17 mouse cellular contexts compared by ENCODE assay signal in the genomic region with DNA sequence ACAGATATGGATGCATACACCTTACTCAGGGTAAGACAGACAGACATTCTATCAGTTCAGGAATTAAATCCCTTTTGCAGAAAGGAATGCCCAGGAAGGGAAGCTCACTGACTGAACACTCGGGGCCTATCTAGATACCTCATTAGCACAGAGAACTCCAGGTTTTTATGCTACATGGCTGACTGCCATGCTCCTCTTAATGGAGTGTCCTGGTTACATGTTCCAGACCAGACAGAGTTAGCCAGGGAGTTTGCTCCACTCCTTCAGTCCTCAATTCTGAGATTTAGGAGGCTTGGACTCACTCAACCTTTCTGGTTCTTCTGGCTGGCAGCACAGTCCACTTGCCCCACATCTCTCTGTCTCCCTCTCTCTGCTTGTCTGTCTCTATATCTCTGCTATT.
DNase-seq lines count a peak whose midpoint lies in the region; ATAC-seq and TF ChIP-seq lines count a peak whose summit lies in the region.
"Had no signal": no experiment of that assay in that cellular context is flagged by ENCODE, and none has a peak within 500 bp of the region (broad histone marks: within the 10 kb centered on the region; RNA-seq: fewer than 3 reads in every experiment).

No protein-coding gene starts in this region.

- no peak overlapping the region for H3K4me3 ChIP-seq in layer of hippocampus, adult 2 months
- no peak overlapping the region for H3K4me3 ChIP-seq in lung, embryonic 16.5 days (ENCODE audit: low read length)
- H3K4me3 ChIP-seq: embryonic facial prominence, embryonic 10.5 days; forebrain, embryonic 13.5 days; heart, embryonic 10.5 days; hindbrain, embryonic 12.5 days had no signal

- 41% methylated on average over 1 of the region's 1 CpGs for WGBS in lung, embryonic 16.5 days

- no peaks in the 10 kb centered on the region for H3K9me3 ChIP-seq in lung, embryonic 16.5 days (ENCODE audit: control insufficient read depth, low read length)
- H3K9me3 ChIP-seq: embryonic facial prominence, embryonic 10.5 days; forebrain, embryonic 13.5 days; heart, embryonic 10.5 days; hindbrain, embryonic 12.5 days had no signal

- H3K9ac ChIP-seq in lung, embryonic 16.5 days (ENCODE audit: low read length) = no peak overlapping the region
- H3K9ac ChIP-seq: forebrain, embryonic 13.5 days; forebrain, postnatal 0 days; hindbrain, embryonic 12.5 days had no signal

- H3K27ac ChIP-seq in layer of hippocampus, adult 2 months = peak overlapping the region; percentile 1; the same call in 1 of the 2 replicates
- 0 out of 2 replicates have a peak overlapping the region, but pooled peaks have one; percentile 47 for H3K27ac ChIP-seq in lung, embryonic 16.5 days (ENCODE audit: low read length)
- H3K27ac ChIP-seq: embryonic facial prominence, embryonic 10.5 days; forebrain, embryonic 13.5 days; heart, embryonic 10.5 days; hindbrain, embryonic 12.5 days had no signal

- DNase-seq in layer of hippocampus, adult 2 months (ENCODE audit: low spot score in 2 of 2) = no peak
- no peak for DNase-seq in layer of hippocampus, postnatal 36 days
- DNase-seq in lung, postnatal 25 days (ENCODE audit: low spot score) = peak; percentile 16
- no peak for DNase-seq in thymus, postnatal 36 days
- DNase-seq in left cerebral cortex, adult 11 months (ENCODE audit: low spot score) = no peak
- no peak for DNase-seq in neural tube, embryonic 10.5 days (ENCODE audit: extremely low spot score, low spot score)
- DNase-seq: adrenal gland, postnatal 14 days; cerebellum, adult 9-11 months; forebrain, postnatal 0 days; gastrocnemius, postnatal 25 days; heart, postnatal 10 days; heart, postnatal 4 days had no signal

- H3K4me1 ChIP-seq in lung, embryonic 16.5 days (replicated peaks; ENCODE audit: control insufficient read depth, insufficient read depth, low read length) = 0 out of 2 replicates have a peak, but pooled peaks cover 2% of the 10 kb centered on the region
- H3K4me1 ChIP-seq: heart, embryonic 10.5 days had no signal

- no peak for TF ChIP-seq CTCF in layer of hippocampus, adult 2 months (conservative IDR thresholded peaks at IDR 0.05)

- H3K36me3 ChIP-seq in lung, embryonic 16.5 days (ENCODE audit: control insufficient read depth, insufficient read depth, low read length) = no peaks in the 10 kb centered on the region
- H3K36me3 ChIP-seq: embryonic facial prominence, embryonic 10.5 days; heart, embryonic 10.5 days; hindbrain, embryonic 12.5 days had no signal

- no peak overlapping the region for H3K4me2 ChIP-seq in lung, embryonic 16.5 days (ENCODE audit: low read depth, low read length)
- H3K4me2 ChIP-seq: forebrain, embryonic 13.5 days; hindbrain, embryonic 12.5 days had no signal

- H3K27me3 ChIP-seq in lung, embryonic 16.5 days (ENCODE audit: control insufficient read depth, insufficient read depth, low read depth, low read length) = no peaks in the 10 kb centered on the region
- H3K27me3 ChIP-seq: forebrain, embryonic 13.5 days; hindbrain, embryonic 12.5 days had no signal

- ATAC-seq in lung, embryonic 16.5 days (ENCODE audit: low read depth) = peak; percentile 73
- ATAC-seq: forebrain, embryonic 13.5 days; forebrain, postnatal 0 days had no signal
